Mouse (Mus musculus) CH12.LX (cell line): Measurements from ENCODE around the gene Hip1r. TPM values are rescaled to one million over a fixed set of nuclear protein-coding genes. Genes with fewer than 3 reads are reported as not detected.
A peak's percentile ranks its signal among the peaks of the same experiment; 100 is the strongest.

Source experiments
- DNase-seq: peaks from one replicate; pipeline ENCODE4 v3.0.0-alpha.2; 2013; ENCODE audit errors: extremely low read depth
- H3K27ac ChIP-seq: 2 replicates; pipeline ENCODE4 v1.5.1; 2012; ENCODE audit warnings: low read depth, mild to moderate bottlenecking, control low read depth, moderate library complexity; ENCODE audit not compliant: insufficient read depth
- H3K27me3 ChIP-seq: replicated peaks from 2 replicates; pipeline ENCODE3; 2012; ENCODE audit warnings: inconsistent platforms
- H3K36me3 ChIP-seq, 2 experiments: replicated peaks in 1 of 2; 2 replicates each; pipeline versions ENCODE3 to v1.6.1; 2012; ENCODE audit warnings: inconsistent platforms in 1 of 2, low read length in 1 of 2, mild to moderate bottlenecking in 1 of 2, mixed read lengths in 1 of 2, moderate library complexity in 1 of 2; ENCODE audit not compliant: control insufficient read depth in 1 of 2, insufficient read depth in 1 of 2
- H3K4me1 ChIP-seq, 2 experiments: 2 replicates each; pipeline ENCODE4 v1.6.1; 2012; ENCODE audit warnings: inconsistent platforms in 1 of 2, moderate library complexity in 1 of 2; ENCODE audit not compliant: insufficient read depth in 2 of 2, control insufficient read depth in 1 of 2
- H3K4me2 ChIP-seq: 2 replicates; pipeline ENCODE4 v1.6.1; 2012; ENCODE audit warnings: low read depth, mild to moderate bottlenecking, control low read depth; ENCODE audit not compliant: poor library complexity, insufficient read depth, severe bottlenecking
- H3K4me3 ChIP-seq, 3 experiments: fragments of 150-350 bp in 1 of 3; sonication (generic) in 1 of 3; replicated peaks in 1 of 3; 2 replicates each; pipeline versions ENCODE3 to v1.5.1; 2011 to 2012; ENCODE audit warnings: low read depth in 2 of 3, low read length in 2 of 3, mild to moderate bottlenecking in 2 of 3, moderate library complexity in 2 of 3, control low read depth in 1 of 3, improper control_type of control experiment in 1 of 3, inconsistent platforms in 1 of 3, mixed read lengths in 1 of 3; ENCODE audit not compliant: poor library complexity in 1 of 3
- H3K79me2 ChIP-seq: replicated peaks from 2 replicates; pipeline ENCODE4 v1.6.1; 2012; ENCODE audit warnings: mild to moderate bottlenecking, moderate library complexity; ENCODE audit not compliant: control insufficient read depth, poor library complexity, insufficient read depth, severe bottlenecking; ENCODE audit errors: extremely low read depth
- H3K9ac ChIP-seq: 2 replicates; pipeline ENCODE4 v1.6.1; 2012; ENCODE audit warnings: low read depth, mild to moderate bottlenecking, control low read depth, moderate library complexity; ENCODE audit not compliant: insufficient read depth
- H3K9me3 ChIP-seq: replicated peaks from 2 replicates; pipeline ENCODE3; 2012; ENCODE audit warnings: low read length, inconsistent platforms, mixed read lengths
- BHLHE40 ChIP-seq: IDR thresholded peaks from 2 replicates; pipeline ENCODE4 v1.6.1; 2011; ENCODE audit warnings: mild to moderate bottlenecking, low read depth, low read length, improper control_type of control experiment
- CHD1 ChIP-seq: IDR thresholded peaks from 2 replicates; pipeline ENCODE4 v1.6.1; 2012; ENCODE audit warnings: low read depth, low read length, improper control_type of control experiment, inconsistent platforms
- ELF1 ChIP-seq: IDR thresholded peaks from 2 replicates; pipeline ENCODE4 v1.6.1; 2014; ENCODE audit warnings: low read depth, mild to moderate bottlenecking, inconsistent platforms, low read length, improper control_type of control experiment
- EP300 ChIP-seq: IDR thresholded peaks from 2 replicates; pipeline ENCODE4 v1.6.1; 2011; ENCODE audit warnings: low read length, improper control_type of control experiment
- ETS1 ChIP-seq: conservative IDR thresholded peaks from 2 replicates; pipeline ENCODE4 v1.6.1; 2012; ENCODE audit warnings: low read depth, mild to moderate bottlenecking, inconsistent platforms, low read length, improper control_type of control experiment, moderate library complexity
- GABPA ChIP-seq: IDR thresholded peaks from 2 replicates; pipeline ENCODE4 v1.6.1; 2012; ENCODE audit warnings: low read depth, low read length, improper control_type of control experiment, inconsistent platforms; ENCODE audit not compliant: insufficient replicate concordance
- HCFC1 ChIP-seq: IDR thresholded peaks from 2 replicates; pipeline ENCODE4 v1.6.1; 2012; ENCODE audit warnings: low read depth, mild to moderate bottlenecking, inconsistent platforms, low read length, improper control_type of control experiment
- IRF4 ChIP-seq: IDR thresholded peaks from 2 replicates; pipeline ENCODE4 v1.6.1; 2014; ENCODE audit warnings: low read depth, mild to moderate bottlenecking, inconsistent platforms, low read length, improper control_type of control experiment
- JUN ChIP-seq: IDR thresholded peaks from 2 replicates; pipeline ENCODE4 v1.6.1; 2011; ENCODE audit warnings: low read depth, mild to moderate bottlenecking, low read length, improper control_type of control experiment, moderate library complexity; ENCODE audit not compliant: insufficient read depth
- KAT2A ChIP-seq: IDR thresholded peaks from 2 replicates; pipeline ENCODE4 v1.6.1; 2012; ENCODE audit warnings: low read length, improper control_type of control experiment, inconsistent platforms; ENCODE audit not compliant: insufficient replicate concordance
- MAFK ChIP-seq: IDR thresholded peaks from 2 replicates; pipeline ENCODE4 v1.6.1; 2011; ENCODE audit warnings: low read length, improper control_type of control experiment; ENCODE audit not compliant: insufficient replicate concordance
- MAZ ChIP-seq: IDR thresholded peaks from 2 replicates; pipeline ENCODE4 v1.6.1; 2012; ENCODE audit warnings: low read depth, mild to moderate bottlenecking, inconsistent platforms, low read length, improper control_type of control experiment, moderate library complexity
- MEF2A ChIP-seq: IDR thresholded peaks from 2 replicates; pipeline ENCODE4 v1.6.1; 2014; ENCODE audit warnings: low read depth, mild to moderate bottlenecking, inconsistent platforms, low read length, improper control_type of control experiment, borderline replicate concordance
- MXI1 ChIP-seq: IDR thresholded peaks from 2 replicates; pipeline ENCODE4 v1.6.1; 2011; ENCODE audit warnings: mild to moderate bottlenecking, low read depth, low read length, improper control_type of control experiment
- MYC ChIP-seq: IDR thresholded peaks from 2 replicates; pipeline ENCODE4 v1.6.1; 2011; ENCODE audit warnings: low read depth, mild to moderate bottlenecking, improper control_type of control experiment, low read length
- NRF1 ChIP-seq: IDR thresholded peaks from 2 replicates; pipeline ENCODE4 v1.6.1; 2014; ENCODE audit warnings: low read depth, mild to moderate bottlenecking, inconsistent platforms, low read length, improper control_type of control experiment, moderate library complexity
- POLR2A ChIP-seq: IDR thresholded peaks from 2 replicates; pipeline ENCODE4 v1.6.1; 2011; ENCODE audit warnings: low read depth, mild to moderate bottlenecking, improper control_type of control experiment, low read length
- POLR2AphosphoS2 ChIP-seq: IDR thresholded peaks from 2 replicates; pipeline ENCODE4 v1.6.1; 2011; ENCODE audit warnings: low read depth, low read length, improper control_type of control experiment
- RAD21 ChIP-seq: IDR thresholded peaks from 2 replicates; pipeline ENCODE4 v1.6.1; 2011; ENCODE audit warnings: low read depth, mild to moderate bottlenecking, low read length, improper control_type of control experiment, moderate library complexity
- RCOR1 ChIP-seq: conservative IDR thresholded peaks from 2 replicates; pipeline ENCODE4 v1.6.1; 2012; ENCODE audit warnings: low read depth, mild to moderate bottlenecking, inconsistent platforms, low read length, improper control_type of control experiment
- SIN3A ChIP-seq: IDR thresholded peaks from 2 replicates; pipeline ENCODE4 v1.6.1; 2012; ENCODE audit warnings: low read length, improper control_type of control experiment, inconsistent platforms
- SMC3 ChIP-seq: IDR thresholded peaks from 2 replicates; pipeline ENCODE4 v1.6.1; 2011; ENCODE audit warnings: low read depth, low read length, improper control_type of control experiment
- TBP ChIP-seq: conservative IDR thresholded peaks from 2 replicates; pipeline ENCODE4 v1.6.1; 2011; ENCODE audit warnings: low read depth, low read length, improper control_type of control experiment
- TCF12 ChIP-seq: IDR thresholded peaks from 2 replicates; pipeline ENCODE4 v1.6.1; 2014; ENCODE audit warnings: low read depth, mild to moderate bottlenecking, inconsistent platforms, low read length, improper control_type of control experiment
- USF2 ChIP-seq: conservative IDR thresholded peaks from 2 replicates; pipeline ENCODE4 v1.6.1; 2011; ENCODE audit warnings: low read depth, low read length, improper control_type of control experiment
- ZNF384 ChIP-seq: IDR thresholded peaks from 2 replicates; pipeline ENCODE4 v1.6.1; 2012; ENCODE audit warnings: low read depth, low read length, improper control_type of control experiment, inconsistent platforms
- dilution Hi-C: fragments of 300-500 bp; cut with MboI; formaldehyde crosslinking; loops from 2 replicates; pipeline ENCODE4 v1.14.3; 2020; ENCODE audit warnings: low sequenced_read_pairs; ENCODE audit not compliant: extremely low pct_unique_long_range_greater_than_20kb, extremely low pct_ligation_motif_present
- in situ Hi-C: fragments of 300-500 bp; cut with MboI; formaldehyde crosslinking; loops from 3 replicates; pipeline ENCODE4 v1.14.3; 2019; ENCODE audit warnings: low sequenced_read_pairs, low pct_ligation_motif_present, low pct_unique_long_range_greater_than_20kb, mixed read lengths
- polyA plus RNA-seq: library from polyadenylated mRNA; unstranded; fragments of >175 nt; gene quantifications from 2 replicates; pipeline ENCODE4 v1.2.1, GENCODE M21; 2012; ENCODE audit warnings: low read depth; ENCODE audit not compliant: insufficient read length
- total RNA-seq, 2 experiments: library from RNA; depleted of rRNA; stranded (reverse); fragments of 300-350 nt in 1 of 2; fragments of >200 nt in 1 of 2; gene quantifications; 2 replicates each; pipeline ENCODE4 v1.2.3; 2012 to 2014

The Hip1r gene
- total and polyA plus RNA-seq, 3 experiments = 26.1 to 49.8 (median 44.7) TPM

- Histone ChIP-seq H3K4me2 (peak overlapping the region; percentile 13; the same call in 1 of the 2 replicates), H3K9me3 (no peaks in the 10 kb centered on the region), H3K27ac (peak overlapping the region; percentile 73), H3K79me2 (peaks cover 44% of the 10 kb centered on the region), H3K4me1 (peaks cover 23 to 49% of the 10 kb centered on the region in 2 experiments), H3K4me3 (peak overlapping the region; percentile 63 to 96 (median 85)), H3K36me3 (peaks cover 0 to 10% of the 10 kb centered on the region in 2 experiments), H3K9ac (peak overlapping the region; percentile 97), H3K27me3 (no peaks in the 10 kb centered on the region)
- in situ Hi-C loops = no loop called here
- no peak for DNase-seq
- dilution Hi-C loops = no loop called here
- TF ChIP-seq SMC3 (no peak), IRF4 (no peak), BHLHE40 (peak; percentile 44), MXI1 (no peak)
These were observed 704 bp downstream of the Hip1r start for GRCm38 (mm10) chr5:123974179-123974485.

DNA sequence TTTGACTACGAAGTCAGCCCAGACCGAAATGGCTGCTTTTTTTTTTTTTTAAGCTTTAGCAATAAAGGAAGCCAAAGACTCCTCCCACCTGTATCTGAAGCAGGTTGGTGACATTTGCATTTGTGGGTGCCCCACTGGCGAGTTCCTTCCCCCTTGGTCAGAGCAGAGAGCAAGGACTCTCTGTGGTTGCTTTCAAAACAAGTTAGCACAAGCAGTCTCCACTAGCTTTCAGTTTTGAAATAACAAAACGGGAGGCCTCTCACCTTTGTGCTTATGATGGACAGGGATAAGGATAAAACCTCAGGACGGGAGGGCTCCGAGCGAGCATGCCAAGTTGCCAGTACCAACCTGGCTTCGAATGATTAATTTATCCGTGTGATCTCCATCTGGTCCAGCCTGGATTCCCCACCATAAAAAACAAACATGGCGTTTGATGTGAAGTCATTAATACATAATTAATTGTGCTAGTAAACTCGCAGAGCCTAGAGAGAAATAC, 1.2 kb downstream of the Hip1r start:
- Histone ChIP-seq H3K4me1 (peaks cover 29 to 55% of the 10 kb centered on the region in 2 experiments), H3K4me3 (peak overlapping the region; percentile 54 to 85 (median 57)), H3K27me3 (no peaks in the 10 kb centered on the region), H3K9ac (peak overlapping the region; percentile 97), H3K36me3 (peaks cover 0 to 15% of the 10 kb centered on the region in 2 experiments), H3K79me2 (peaks cover 49% of the 10 kb centered on the region), H3K4me2 (peak overlapping the region; percentile 95), H3K9me3 (no peaks in the 10 kb centered on the region), H3K27ac (peak overlapping the region; percentile 82)
- dilution Hi-C loops (no loop called here), in situ Hi-C loops (no loop called here)
- TF ChIP-seq RAD21 (no peak), ELF1 (peak; percentile 58; the same call in 1 of the 2 replicates), ZNF384 (peak; percentile 95), TBP (peak; percentile 64; the same call in 1 of the 2 replicates), CHD1 (peak; percentile 98), MXI1 (peak; percentile 34; the same call in 1 of the 2 replicates), EP300 (peak; percentile 91), IRF4 (peak; percentile 97), KAT2A (no peak), ETS1 (peak; percentile 82), USF2 (no peak), BHLHE40 (peak; percentile 83), SIN3A (peak; percentile 83; the same call in 1 of the 2 replicates), RCOR1 (peak; percentile 83), NRF1 (no peak), MAZ (peak; percentile 77; the same call in 1 of the 2 replicates), GABPA (no peak), MAFK (0 out of 2 replicates have a peak, but pooled peaks have one; percentile 56), HCFC1 (peak; percentile 13; the same call in 1 of the 2 replicates), MEF2A (peak; percentile 91), POLR2A (peak; percentile 48; the same call in 1 of the 2 replicates), MYC (peak; percentile 59), TCF12 (peak; percentile 93), POLR2AphosphoS2 (0 out of 2 replicates have a peak, but pooled peaks have one; percentile 11), JUN (peak; percentile 40; the same call in 1 of the 2 replicates)
- peak; percentile 92 for DNase-seq
